Mouse (Mus musculus) forebrain, postnatal 0 days (tissue): ENCODE measurements around the gene Sh3rf3. TPM values are rescaled to one million over a fixed set of nuclear protein-coding genes. Genes with fewer than 3 reads are reported as not detected.
A peak's percentile ranks its signal among the peaks of the same experiment; 100 is the strongest.

Experiments used
- ATAC-seq: fragments of 200-750 bp; cut with Nextera tagmentation; 2 replicates; pipeline ENCODE4 v1.8.0; 2017; ENCODE audit warnings: mild to moderate bottlenecking, moderate library complexity
- DNase-seq: peaks from one replicate; pipeline ENCODE4 v3.0.0-alpha.2; 2015
- H3K27ac ChIP-seq: fragments of 300-500 bp; sonication (generic); 2 replicates; pipeline ENCODE4 v1.5.1; 2014; ENCODE audit warnings: low read depth, mild to moderate bottlenecking, antibody characterized with exemption, low read length, moderate library complexity, mixed read lengths
- H3K27me3 ChIP-seq: fragments of 300-500 bp; sonication (generic); 2 replicates; pipeline ENCODE4 v1.6.1; 2014; ENCODE audit warnings: mild to moderate bottlenecking, low read length, mixed read lengths; ENCODE audit not compliant: insufficient read depth
- H3K36me3 ChIP-seq: fragments of 300-500 bp; sonication (generic); 2 replicates; pipeline ENCODE4 v1.6.1; 2014; ENCODE audit warnings: mild to moderate bottlenecking, moderate library complexity; ENCODE audit not compliant: insufficient read depth
- H3K4me1 ChIP-seq: fragments of 300-500 bp; sonication (generic); 2 replicates; pipeline ENCODE4 v1.6.1; 2014; ENCODE audit warnings: antibody characterized with exemption; ENCODE audit not compliant: insufficient read depth
- H3K4me2 ChIP-seq: fragments of 300-500 bp; sonication (generic); 2 replicates; pipeline ENCODE4 v1.6.1; 2014; ENCODE audit warnings: low read depth, mild to moderate bottlenecking, moderate library complexity
- H3K4me3 ChIP-seq: fragments of 300-500 bp; sonication (generic); 2 replicates; pipeline ENCODE4 v1.5.1; 2014; ENCODE audit warnings: low read depth, low read length, mixed read lengths
- H3K9ac ChIP-seq: fragments of 300-500 bp; sonication (generic); 2 replicates; pipeline ENCODE4 v1.6.1; 2014; ENCODE audit warnings: mild to moderate bottlenecking
- H3K9me3 ChIP-seq: fragments of 300-500 bp; sonication (generic); 2 replicates; pipeline ENCODE4 v1.6.1; 2016; ENCODE audit warnings: low read length
- CTCF ChIP-seq: sonication (generic); IDR thresholded peaks from 2 replicates; pipeline ENCODE4 v1.5.1; 2016; ENCODE audit warnings: antibody characterized with exemption, control low read depth, low read depth
- WGBS: fragments of 180-500 bp; shearing (Covaris S2); extraction: QIAGEN DNeasy Blood & Tissue Kit; methylation state at CpG from one replicate; pipeline ENCODE4 v1.1.7; 2014; 5-methylcytosine and 5-hydroxymethylcytosine counted together
- polyA plus RNA-seq: library from polyadenylated mRNA; unstranded; fragments of >200 nt; fragmentation: Nextera tagmentation; extraction: Ambion mirVana; gene quantifications from 2 replicates; pipeline ENCODE4 v1.2.1, GENCODE M21; 2015
- total RNA-seq: library from RNA; depleted of rRNA; stranded (reverse); fragments of >200 nt; gene quantifications from 2 replicates; pipeline ENCODE4 v1.2.3, GENCODE M21; 2014

Sh3rf3 gene
- total and polyA plus RNA-seq, 2 experiments from 2014 or later: 10.1 to 38.1 TPM

- DNase-seq (no peak), ATAC-seq (no peak)
- H3K27ac ChIP-seq: no peak overlapping the region
- H3K36me3 ChIP-seq: no peaks in the 10 kb centered on the region
- H3K27me3 ChIP-seq: no peaks in the 10 kb centered on the region
- no peak overlapping the region for H3K4me2 ChIP-seq
- H3K9me3 ChIP-seq: no peaks in the 10 kb centered on the region
- no peak overlapping the region for H3K9ac ChIP-seq
- no peak overlapping the region for H3K4me3 ChIP-seq
- WGBS: 5% methylated on average over 5 of the region's 5 CpGs
- no peaks in the 10 kb centered on the region for H3K4me1 ChIP-seq
- no peak for TF ChIP-seq CTCF
Observed at GRCm38 (mm10) chr10:58885351-58885750, 72.2 kb downstream of the Sh3rf3 start.

GRCm38 (mm10) chr10:58885816-58886215 is 72.7 kb downstream of the Sh3rf3 start:
- 0 out of 2 replicates have a peak, but pooled peaks cover 2% of the 10 kb centered on the region for H3K4me1 ChIP-seq
- ATAC-seq (0 out of 2 replicates have a peak, but pooled peaks have one; percentile 12), DNase-seq (no peak)
- no peak for TF ChIP-seq CTCF
- H3K4me2 ChIP-seq: no peak overlapping the region
- H3K4me3 ChIP-seq: no peak overlapping the region
- H3K27ac ChIP-seq: no peak overlapping the region
- no peaks in the 10 kb centered on the region for H3K27me3 ChIP-seq
- no peaks in the 10 kb centered on the region for H3K9me3 ChIP-seq
- WGBS: 74% methylated on average over 2 of the region's 2 CpGs
- no peaks in the 10 kb centered on the region for H3K36me3 ChIP-seq
- no peak overlapping the region for H3K9ac ChIP-seq

GRCm38 (mm10) chr10:58890671-58891439 is 77.7 kb downstream of the Sh3rf3 start:
- no peak for DNase-seq
- no peaks in the 10 kb centered on the region for H3K36me3 ChIP-seq
- no peak for TF ChIP-seq CTCF
- H3K4me1 ChIP-seq: 0 out of 2 replicates have a peak, but pooled peaks cover 4% of the 10 kb centered on the region
- H3K27ac ChIP-seq: no peak overlapping the region
- no peaks in the 10 kb centered on the region for H3K9me3 ChIP-seq
- WGBS: 18% methylated on average over 16 of the region's 16 CpGs
- peak; percentile 50; the same call in 1 of the 2 replicates for ATAC-seq
- no peaks in the 10 kb centered on the region for H3K27me3 ChIP-seq
- no peak overlapping the region for H3K4me3 ChIP-seq
- H3K9ac ChIP-seq: no peak overlapping the region
- no peak overlapping the region for H3K4me2 ChIP-seq

- Histone ChIP-seq H3K27me3 (no peaks in the 10 kb centered on the region), H3K27ac (no peak overlapping the region), H3K4me3 (no peak overlapping the region), H3K9ac (no peak overlapping the region), H3K4me2 (no peak overlapping the region), H3K9me3 (no peaks in the 10 kb centered on the region), H3K4me1 (0 out of 2 replicates have a peak, but pooled peaks cover 4% of the 10 kb centered on the region), H3K36me3 (no peaks in the 10 kb centered on the region)
- DNase-seq (no peak), ATAC-seq (no peak)
- no peak for TF ChIP-seq CTCF
- WGBS: 91% methylated on average over 5 of the region's 5 CpGs
Observed at GRCm38 (mm10) chr10:58895431-58895830, 82.3 kb downstream of the Sh3rf3 start.

GRCm38 (mm10) chr10:58897009-58897543 is 83.9 kb downstream of the Sh3rf3 start:
- Histone ChIP-seq H3K4me2 (no peak overlapping the region), H3K9me3 (no peaks in the 10 kb centered on the region), H3K4me1 (no peaks in the 10 kb centered on the region), H3K27me3 (no peaks in the 10 kb centered on the region), H3K9ac (no peak overlapping the region), H3K36me3 (no peaks in the 10 kb centered on the region), H3K27ac (no peak overlapping the region), H3K4me3 (no peak overlapping the region)
- DNase-seq: no peak
- WGBS: 59% methylated on average over 3 of the region's 3 CpGs
- ATAC-seq: no peak
- TF ChIP-seq CTCF: no peak

- WGBS: 23% methylated on average over 6 of the region's 6 CpGs
- Histone ChIP-seq H3K4me3 (no peak overlapping the region), H3K27me3 (no peaks in the 10 kb centered on the region), H3K9me3 (no peaks in the 10 kb centered on the region), H3K36me3 (no peaks in the 10 kb centered on the region), H3K4me2 (no peak overlapping the region), H3K27ac (no peak overlapping the region), H3K9ac (no peak overlapping the region), H3K4me1 (0 out of 2 replicates have a peak, but pooled peaks cover 4% of the 10 kb centered on the region)
- TF ChIP-seq CTCF: peak; percentile 39
- DNase-seq (no peak), ATAC-seq (0 out of 2 replicates have a peak, but pooled peaks have one; percentile 23)
Observed at GRCm38 (mm10) chr10:58905253-58905652, 92.1 kb downstream of the Sh3rf3 start.

GRCm38 (mm10) chr10:58907001-58907443 is 93.9 kb downstream of the Sh3rf3 start:
- H3K4me2 ChIP-seq: no peak overlapping the region
- H3K27ac ChIP-seq: no peak overlapping the region
- H3K27me3 ChIP-seq: no peaks in the 10 kb centered on the region
- 15% methylated on average over 5 of the region's 5 CpGs for WGBS
- no peak overlapping the region for H3K4me3 ChIP-seq
- ATAC-seq (peak; percentile 67), DNase-seq (peak; percentile 50)
- 0 out of 2 replicates have a peak, but pooled peaks cover 4% of the 10 kb centered on the region for H3K4me1 ChIP-seq
- no peak for TF ChIP-seq CTCF
- no peaks in the 10 kb centered on the region for H3K36me3 ChIP-seq
- H3K9ac ChIP-seq: no peak overlapping the region
- no peaks in the 10 kb centered on the region for H3K9me3 ChIP-seq
